Mouse (Mus musculus) kidney, embryonic 14.5 days (tissue): ENCODE data around the gene Itga3. TPM values are rescaled to one million over a fixed set of nuclear protein-coding genes. Genes with fewer than 3 reads are reported as not detected.
A peak's percentile ranks its signal among the peaks of the same experiment; 100 is the strongest.

ENCODE experiments used
- ATAC-seq: fragments of 200-750 bp; cut with Nextera tagmentation; 2 replicates; pipeline ENCODE4 v1.8.0; 2017; ENCODE audit warnings: moderate number of reproducible peaks, mild to moderate bottlenecking, moderate TSS enrichment, moderate library complexity; ENCODE audit not compliant: low FRiP score, low TSS enrichment
- H3K27ac ChIP-seq: fragments of 300-500 bp; sonication (generic); 2 replicates; pipeline ENCODE4 v1.5.1; 2014; ENCODE audit warnings: low read depth, mild to moderate bottlenecking, low read length, moderate library complexity, mixed read lengths
- H3K27me3 ChIP-seq: fragments of 300-500 bp; sonication (generic); 2 replicates; pipeline ENCODE4 v1.6.1; 2014; ENCODE audit warnings: mild to moderate bottlenecking, low read length; ENCODE audit not compliant: control insufficient read depth, insufficient read depth
- H3K36me3 ChIP-seq: fragments of 300-500 bp; sonication (generic); 2 replicates; pipeline ENCODE4 v1.6.1; 2014; ENCODE audit warnings: low read length, mixed read lengths; ENCODE audit not compliant: control insufficient read depth, insufficient read depth
- H3K4me1 ChIP-seq: fragments of 300-500 bp; sonication (generic); 2 replicates; pipeline ENCODE4 v1.6.1; 2014; ENCODE audit warnings: low read length, mixed read lengths; ENCODE audit not compliant: control insufficient read depth, insufficient read depth
- H3K4me2 ChIP-seq: fragments of 300-500 bp; sonication (generic); replicated peaks from 2 replicates; pipeline ENCODE4 v1.6.1; 2014; ENCODE audit warnings: low read depth, mild to moderate bottlenecking, low read length
- H3K4me3 ChIP-seq: fragments of 300-500 bp; sonication (generic); 2 replicates; pipeline ENCODE4 v1.5.1; 2014; ENCODE audit warnings: mild to moderate bottlenecking, low read length
- H3K9ac ChIP-seq: fragments of 300-500 bp; sonication (generic); 2 replicates; pipeline ENCODE4 v1.6.1; 2014; ENCODE audit warnings: low read depth, mild to moderate bottlenecking, low read length, moderate library complexity
- H3K9me3 ChIP-seq: fragments of 300-500 bp; sonication (generic); 2 replicates; pipeline ENCODE4 v1.6.1; 2016; ENCODE audit warnings: low read length; ENCODE audit not compliant: control insufficient read depth
- whole genome bisulfite sequencing: fragments of 180-500 bp; shearing (Covaris S2); extraction: QIAGEN DNeasy Blood & Tissue Kit; methylation state at CpG from one replicate; pipeline ENCODE4 v1.1.7; 2014; 5-methylcytosine and 5-hydroxymethylcytosine counted together
- polyA plus RNA-seq: library from polyadenylated mRNA; unstranded; fragments of >200 nt; fragmentation: Nextera tagmentation; extraction: Ambion mirVana; gene quantifications from 2 replicates; pipeline ENCODE4 v1.2.1, GENCODE M21; 2014

The Itga3 gene
- polyA plus RNA-seq, 1 experiment from 2014 or later, result 20.9 TPM

DNA sequence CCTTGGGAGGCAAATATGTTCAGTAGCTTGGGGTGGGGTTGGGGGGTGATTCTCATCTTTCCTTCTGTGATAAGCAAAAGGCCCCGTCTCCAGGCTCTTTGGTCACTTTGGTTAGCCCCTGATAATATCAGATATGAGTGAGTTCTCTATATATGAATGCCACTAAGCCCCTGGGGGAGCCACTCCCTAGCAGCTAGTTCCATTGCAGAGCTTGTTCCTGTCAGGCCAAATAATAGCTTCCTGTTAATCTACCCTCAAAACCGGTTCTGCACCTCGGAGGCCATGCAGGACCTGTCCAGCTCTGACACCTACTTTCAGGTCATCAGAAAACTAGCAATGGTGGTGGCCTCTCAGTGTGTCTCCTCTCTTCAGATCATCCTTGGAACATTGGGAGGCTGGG, 69.2 kb downstream of the Itga3 start:
- no peak for ATAC-seq
- Histone ChIP-seq H3K9ac (no peak overlapping the region), H3K27ac (peak overlapping the region; percentile 60; the same call in 1 of the 2 replicates)

GRCm38 (mm10) chr11:95006525-95007219, 69.9 kb downstream of the Itga3 start:
- WGBS, result under 1% methylated on average over 27 of the region's 27 CpGs
- peak; percentile 56; the same call in 1 of the 2 replicates for ATAC-seq

More for the DNA sequence above, 69.2 kb downstream of the Itga3 start:
- H3K4me2 ChIP-seq, result no peak overlapping the region
- H3K9me3 ChIP-seq, result no peaks in the 10 kb centered on the region
- peaks cover 29% of the 10 kb centered on the region for H3K36me3 ChIP-seq
- H3K4me1 ChIP-seq, result peaks cover 36% of the 10 kb centered on the region
- no peak overlapping the region for H3K4me3 ChIP-seq
- WGBS, result 66% methylated on average over 3 of the region's 3 CpGs
- H3K27me3 ChIP-seq, result no peaks in the 10 kb centered on the region

DNA sequence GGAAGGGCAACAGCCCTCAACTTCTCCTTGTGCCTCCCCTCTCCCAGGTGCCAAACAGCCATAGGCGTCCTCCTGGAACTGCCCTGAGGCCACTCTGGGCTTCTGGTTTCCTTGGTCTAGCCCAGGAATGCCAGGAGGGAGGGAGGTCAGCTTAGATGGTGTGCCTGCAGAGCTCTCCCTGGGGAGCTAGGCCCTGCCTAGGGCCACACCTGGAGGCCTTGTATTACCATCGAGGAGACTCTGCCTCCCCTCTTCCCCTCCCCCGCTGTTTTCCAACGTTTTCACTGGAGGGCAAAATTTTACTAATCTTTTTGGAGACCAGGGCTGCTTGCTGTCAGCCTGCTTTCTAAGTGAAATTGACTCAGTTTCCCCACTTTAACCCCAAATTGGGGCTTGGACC, 70.6 kb downstream of the Itga3 start:
- ATAC-seq, result no peak
- peak overlapping the region; percentile 50 for H3K4me2 ChIP-seq
- peaks cover 40% of the 10 kb centered on the region for H3K36me3 ChIP-seq
- 28% methylated on average over 4 of the region's 4 CpGs for WGBS
- H3K9ac ChIP-seq, result 0 out of 2 replicates have a peak overlapping the region, but pooled peaks have one; percentile 38
- peaks cover 24% of the 10 kb centered on the region for H3K4me1 ChIP-seq
- no peaks in the 10 kb centered on the region for H3K9me3 ChIP-seq
- no peaks in the 10 kb centered on the region for H3K27me3 ChIP-seq
- peak overlapping the region; percentile 30; the same call in 1 of the 2 replicates for H3K27ac ChIP-seq
- H3K4me3 ChIP-seq, result peak overlapping the region; percentile 32

More at GRCm38 (mm10) chr11:95006525-95007219, 69.9 kb downstream of the Itga3 start:
- peak overlapping the region; percentile 38; the same call in 1 of the 2 replicates for H3K9ac ChIP-seq
- no peaks in the 10 kb centered on the region for H3K27me3 ChIP-seq
- peaks cover 36% of the 10 kb centered on the region for H3K36me3 ChIP-seq
- H3K4me1 ChIP-seq, result peaks cover 28% of the 10 kb centered on the region
- no peaks in the 10 kb centered on the region for H3K9me3 ChIP-seq
- peak overlapping the region; percentile 60 for H3K27ac ChIP-seq
- H3K4me2 ChIP-seq, result peak overlapping the region; percentile 50
- H3K4me3 ChIP-seq, result peak overlapping the region; percentile 32

DNA sequence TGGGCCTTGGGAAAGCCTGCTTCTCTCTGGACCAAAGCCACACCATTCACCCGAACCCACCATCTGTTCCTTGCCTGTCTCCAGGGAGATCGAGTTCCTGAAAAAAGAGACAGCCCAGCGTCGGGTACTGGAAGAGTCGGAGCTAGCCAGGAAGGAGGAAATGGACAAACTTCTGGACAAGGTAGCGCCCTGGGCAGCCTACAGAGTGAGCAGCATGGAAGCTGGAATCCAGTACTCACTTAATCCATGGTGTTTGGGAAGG, 71.7 kb downstream of the Itga3 start:
- H3K4me2 ChIP-seq, result no peak overlapping the region
- no peak for ATAC-seq
- no peak overlapping the region for H3K4me3 ChIP-seq
- H3K4me1 ChIP-seq, result peaks cover 30% of the 10 kb centered on the region
- no peaks in the 10 kb centered on the region for H3K9me3 ChIP-seq
- no peak overlapping the region for H3K9ac ChIP-seq
- H3K27ac ChIP-seq, result no peak overlapping the region
- H3K27me3 ChIP-seq, result no peaks in the 10 kb centered on the region
- 42% methylated on average over 6 of the region's 6 CpGs for WGBS
- H3K36me3 ChIP-seq, result peaks cover 49% of the 10 kb centered on the region

DNA sequence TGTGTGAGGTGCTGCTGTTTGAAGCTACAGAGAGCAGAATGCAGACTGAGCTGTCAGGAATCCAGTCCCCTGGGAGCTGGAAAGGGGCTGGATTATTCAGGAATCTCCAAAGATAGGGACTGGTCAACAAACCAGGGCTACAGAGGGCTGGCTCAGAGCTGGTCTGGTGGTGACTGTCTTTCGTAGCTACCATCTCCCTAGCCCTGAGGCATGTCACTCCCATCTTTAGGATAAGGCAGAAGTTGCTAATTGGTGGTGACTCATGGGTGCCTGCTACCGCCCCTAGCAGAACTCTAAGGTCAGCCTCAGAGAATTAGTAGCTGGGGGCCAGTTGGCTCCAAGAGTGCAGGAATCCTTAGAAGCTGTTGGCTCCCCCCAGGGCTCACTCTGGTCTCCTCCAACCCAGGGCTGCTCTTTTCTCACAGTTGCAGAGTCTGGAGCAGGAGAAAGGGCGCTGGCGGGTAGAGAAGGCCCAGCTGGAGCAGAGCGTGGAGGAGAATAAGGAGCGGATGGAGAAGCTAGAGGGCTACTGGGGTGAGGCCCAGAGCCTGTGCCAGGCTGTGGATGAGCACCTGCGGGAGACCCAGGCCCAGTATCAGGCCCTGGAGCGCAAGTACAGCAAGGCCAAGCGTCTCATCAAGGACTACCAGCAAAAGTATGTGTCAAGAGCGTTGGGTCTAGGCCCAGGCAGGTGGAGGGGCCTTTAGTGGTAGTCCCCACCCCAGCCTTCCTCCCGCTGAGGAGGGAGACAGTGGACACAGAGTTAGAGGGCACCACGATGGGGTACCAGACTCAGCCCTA, 72.3 kb downstream of the Itga3 start:
- no peak overlapping the region for H3K4me3 ChIP-seq
- ATAC-seq, result no peak
- no peak overlapping the region for H3K9ac ChIP-seq
- no peak overlapping the region for H3K27ac ChIP-seq
- H3K27me3 ChIP-seq, result no peaks in the 10 kb centered on the region
- H3K4me2 ChIP-seq, result no peak overlapping the region
- no peaks in the 10 kb centered on the region for H3K9me3 ChIP-seq
- H3K36me3 ChIP-seq, result peaks cover 52% of the 10 kb centered on the region
- H3K4me1 ChIP-seq, result peaks cover 29% of the 10 kb centered on the region
- WGBS, result 90% methylated on average over 12 of the region's 12 CpGs

GRCm38 (mm10) chr11:95002705-95003104, 73.9 kb downstream of the Itga3 start:
- peaks cover 25% of the 10 kb centered on the region for H3K4me1 ChIP-seq
- 93% methylated on average over 8 of the region's 8 CpGs for WGBS
- no peak for ATAC-seq
- no peaks in the 10 kb centered on the region for H3K27me3 ChIP-seq
- H3K36me3 ChIP-seq, result peaks cover 68% of the 10 kb centered on the region
- no peak overlapping the region for H3K4me3 ChIP-seq
- no peaks in the 10 kb centered on the region for H3K9me3 ChIP-seq
- H3K9ac ChIP-seq, result no peak overlapping the region
- H3K27ac ChIP-seq, result no peak overlapping the region
- no peak overlapping the region for H3K4me2 ChIP-seq

DNA sequence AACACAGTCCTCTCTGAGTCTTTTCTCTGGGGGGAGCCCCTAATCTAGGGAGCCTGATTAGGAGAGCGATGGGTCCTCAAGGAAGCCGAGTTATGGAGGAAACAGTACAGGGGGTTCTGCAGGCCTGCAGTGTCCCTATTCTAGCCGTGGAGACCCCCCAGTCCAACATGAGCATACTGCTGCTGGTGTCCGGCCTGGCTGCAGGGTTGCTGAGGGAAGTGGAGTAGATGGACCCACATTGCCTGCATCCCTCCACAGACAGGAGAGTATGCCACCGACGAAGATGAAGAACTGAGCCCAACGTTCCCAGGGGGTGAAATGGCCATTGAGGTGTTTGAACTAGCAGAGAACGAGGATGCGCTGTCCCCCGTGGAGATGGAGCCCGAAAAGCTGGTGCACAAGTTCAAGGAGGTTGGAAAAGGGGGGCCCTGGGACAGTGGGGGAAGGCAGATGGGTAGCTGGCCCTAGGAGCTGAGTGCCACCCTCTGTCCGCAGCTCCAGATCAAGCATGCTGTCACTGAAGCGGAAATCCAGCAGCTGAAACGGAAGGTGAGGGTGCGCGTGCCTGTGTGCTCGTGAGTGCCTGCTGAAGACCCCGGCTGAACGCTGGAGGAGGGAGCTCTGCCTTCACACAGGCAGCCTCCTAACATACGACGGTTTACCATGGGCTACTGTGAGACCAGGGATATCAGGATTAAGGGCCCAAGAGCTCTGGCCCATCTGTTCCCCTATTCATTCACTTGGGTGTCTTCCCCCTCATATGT, 74.8 kb downstream of the Itga3 start:
- no peak for ATAC-seq
- 86% methylated on average over 21 of the region's 21 CpGs for WGBS

GRCm38 (mm10) chr11:95001058-95001457, 75.5 kb downstream of the Itga3 start:
- no peaks in the 10 kb centered on the region for H3K27me3 ChIP-seq
- peak overlapping the region; percentile 74 for H3K27ac ChIP-seq
- H3K36me3 ChIP-seq, result peaks cover 82% of the 10 kb centered on the region
- H3K9ac ChIP-seq, result no peak overlapping the region
- no peak overlapping the region for H3K4me2 ChIP-seq
- ATAC-seq, result peak; percentile 59
- H3K4me1 ChIP-seq, result peaks cover 17% of the 10 kb centered on the region
- WGBS, result 3% methylated on average over 8 of the region's 8 CpGs
- H3K4me3 ChIP-seq, result no peak overlapping the region
- no peaks in the 10 kb centered on the region for H3K9me3 ChIP-seq

More for the DNA sequence above, 74.8 kb downstream of the Itga3 start:
- H3K9me3 ChIP-seq, result no peaks in the 10 kb centered on the region
- H3K27me3 ChIP-seq, result no peaks in the 10 kb centered on the region
- no peak overlapping the region for H3K4me3 ChIP-seq
- H3K4me1 ChIP-seq, result peaks cover 21% of the 10 kb centered on the region
- H3K27ac ChIP-seq, result no peak overlapping the region
- no peak overlapping the region for H3K4me2 ChIP-seq
- no peak overlapping the region for H3K9ac ChIP-seq
- peaks cover 77% of the 10 kb centered on the region for H3K36me3 ChIP-seq
